Mouse (Mus musculus) E14TG2a.4 (cell line): ENCODE results near the gene Hnrnpul1.

Experiments used
- H3K27me3 ChIP-seq: 2 replicates; pipeline ENCODE4 v1.6.1; 2014; ENCODE audit warnings: low read length, control low read depth; ENCODE audit not compliant: insufficient read depth
- H3K36me3 ChIP-seq: 2 replicates; pipeline ENCODE4 v1.6.1; 2014; ENCODE audit warnings: low read length, control low read depth; ENCODE audit not compliant: insufficient read depth
- H3K4me1 ChIP-seq: replicated peaks from 2 replicates; pipeline ENCODE4 v1.6.1; 2014; ENCODE audit warnings: low read depth, low read length, control low read depth
- H3K4me3 ChIP-seq: replicated peaks from 2 replicates; pipeline ENCODE4 v1.5.1; 2014; ENCODE audit warnings: mild to moderate bottlenecking, low read length
- H3K9me3 ChIP-seq: 2 replicates; pipeline ENCODE4 v1.6.1; 2014; ENCODE audit warnings: low read length, control low read depth
- CTCF ChIP-seq: conservative IDR thresholded peaks from 2 replicates; pipeline ENCODE4 v1.5.1; 2014; ENCODE audit warnings: low read length
- NANOG ChIP-seq: IDR thresholded peaks from 2 replicates; pipeline ENCODE4 v1.6.1; 2014; ENCODE audit warnings: borderline replicate concordance, low read length, mixed read lengths
- POU5F1 ChIP-seq: IDR thresholded peaks from 2 replicates; pipeline ENCODE4 v1.6.1; 2014; ENCODE audit warnings: low read length, borderline replicate concordance

Hnrnpul1 gene

DNA sequence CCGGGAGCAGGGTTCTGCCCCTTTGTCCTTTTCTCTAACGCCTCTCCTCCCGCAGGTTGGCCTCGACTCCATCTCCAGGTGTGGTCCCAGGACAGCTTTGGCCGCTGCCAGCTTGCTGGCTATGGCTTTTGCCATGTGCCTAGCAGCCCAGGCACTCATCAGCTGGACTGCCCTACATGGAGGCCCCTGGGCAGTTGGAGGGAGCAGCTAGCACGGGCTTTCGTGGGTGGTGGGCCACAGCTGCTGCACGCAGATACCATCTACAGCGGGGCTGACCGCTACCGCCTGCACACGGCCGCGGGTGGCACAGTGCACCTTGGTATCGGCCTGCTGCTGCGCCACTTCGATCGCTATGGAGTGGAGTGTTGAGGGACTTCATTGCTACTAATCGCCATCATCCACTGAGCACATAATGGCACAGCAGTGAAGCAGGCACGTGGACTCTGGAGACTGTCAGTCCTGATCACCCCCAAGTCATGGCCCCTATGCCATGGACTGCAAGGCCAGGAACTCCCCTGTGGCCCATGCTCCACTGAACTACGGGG lies 68.6 kb downstream of the Hnrnpul1 start:
- TF ChIP-seq POU5F1 = no peak
- TF ChIP-seq NANOG = no peak
- TF ChIP-seq CTCF = no peak
- Histone ChIP-seq H3K27me3 (peaks cover 61% of the 10 kb centered on the region), H3K4me1 (peaks cover 79% of the 10 kb centered on the region), H3K9me3 (no peaks in the 10 kb centered on the region), H3K4me3 (peak overlapping the region; percentile 83), H3K36me3 (peaks cover 5% of the 10 kb centered on the region; the same call in 1 of the 2 replicates)

GRCm38 (mm10) chr7:25684659-25685058 lies 69.9 kb downstream of the Hnrnpul1 start:
- peaks cover 5% of the 10 kb centered on the region; the same call in 1 of the 2 replicates for H3K36me3 ChIP-seq
- peaks cover 49% of the 10 kb centered on the region for H3K27me3 ChIP-seq
- H3K4me3 ChIP-seq = no peak overlapping the region
- H3K9me3 ChIP-seq = no peaks in the 10 kb centered on the region
- H3K4me1 ChIP-seq = peaks cover 78% of the 10 kb centered on the region
- no peak for TF ChIP-seq POU5F1

DNA sequence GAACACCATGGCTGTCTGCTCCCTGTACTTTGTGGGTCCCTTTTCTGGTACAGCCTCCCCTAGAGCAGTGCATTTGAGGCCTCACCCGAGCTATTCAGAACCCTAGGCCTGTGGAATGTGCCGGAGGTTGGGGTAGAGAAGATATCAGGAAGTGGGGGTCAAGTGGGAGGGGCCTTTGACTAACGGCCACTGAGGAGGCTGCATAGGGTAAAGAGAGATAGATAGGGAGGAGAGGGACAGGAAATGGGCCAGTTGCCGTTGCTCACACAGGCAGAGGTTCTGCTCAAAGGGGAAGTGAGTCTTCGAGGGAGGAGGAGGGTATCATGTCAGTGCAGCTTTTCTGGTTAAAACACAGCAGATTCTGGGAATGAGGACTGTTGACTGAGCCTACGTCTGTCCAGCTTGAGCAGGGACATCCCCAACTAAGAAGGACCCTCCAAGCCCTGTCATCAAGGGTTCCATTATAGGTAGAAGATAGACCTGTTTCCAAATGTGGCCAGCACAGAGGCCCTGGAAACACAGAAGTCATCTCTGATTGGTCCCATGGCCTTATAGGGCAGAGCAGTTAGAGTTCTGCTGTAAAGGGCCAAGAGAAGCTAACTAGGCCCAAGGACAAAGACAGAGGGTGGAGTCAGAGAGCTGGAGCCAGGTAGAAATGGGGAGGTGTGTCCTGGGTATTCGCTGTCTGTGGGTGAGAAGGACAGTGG lies 70.9 kb downstream of the Hnrnpul1 start:
- Histone ChIP-seq H3K9me3 (no peaks in the 10 kb centered on the region), H3K36me3 (peaks cover 5% of the 10 kb centered on the region; the same call in 1 of the 2 replicates), H3K4me1 (peaks cover 68% of the 10 kb centered on the region), H3K4me3 (no peak overlapping the region), H3K27me3 (peaks cover 46% of the 10 kb centered on the region)
- TF ChIP-seq POU5F1 = no peak
- no peak for TF ChIP-seq CTCF
- no peak for TF ChIP-seq NANOG

DNA sequence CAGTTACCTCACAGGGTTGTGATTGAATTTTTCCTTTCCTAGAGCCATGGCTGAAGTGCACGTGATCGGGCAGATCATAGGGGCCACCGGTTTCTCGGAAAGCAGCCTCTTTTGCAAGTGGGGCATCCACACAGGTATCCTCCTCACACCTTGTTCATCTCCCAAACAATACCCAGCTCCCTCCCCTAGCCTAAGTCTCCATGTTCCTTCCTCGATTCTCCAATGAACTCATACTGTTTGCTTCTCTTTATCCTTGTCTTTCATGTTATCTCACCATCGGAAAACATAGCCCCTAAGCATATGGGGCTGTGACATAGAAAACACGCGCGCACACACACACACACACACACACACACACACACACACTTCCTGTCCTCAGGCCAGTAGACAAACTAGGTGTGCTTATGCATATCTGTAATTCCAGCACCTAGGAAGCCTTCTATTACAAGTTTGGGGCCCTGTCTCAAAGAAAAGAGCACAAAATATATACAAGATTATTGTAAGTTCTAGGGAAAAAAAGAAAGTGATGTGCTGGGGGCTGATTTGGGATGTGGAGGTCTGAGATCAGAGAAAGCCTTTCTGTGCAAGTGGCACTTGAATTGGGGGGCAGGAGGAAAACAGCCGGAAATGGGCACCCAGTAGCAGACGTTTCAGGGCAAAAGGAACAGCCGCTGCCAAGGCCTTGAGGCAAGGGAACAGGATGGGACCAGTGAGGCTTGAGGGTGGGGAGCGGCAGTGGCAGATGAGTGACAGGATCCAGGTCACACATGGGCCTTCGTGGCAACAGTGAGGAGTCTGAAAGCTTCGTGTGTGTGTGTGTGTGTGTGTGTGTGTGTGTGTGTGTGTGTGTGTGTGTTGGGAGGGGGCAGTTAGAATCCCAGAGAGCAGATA lies 73.0 kb downstream of the Hnrnpul1 start:
- peaks cover 62% of the 10 kb centered on the region for H3K4me1 ChIP-seq
- no peak overlapping the region for H3K4me3 ChIP-seq
- H3K27me3 ChIP-seq = peaks cover 31% of the 10 kb centered on the region
- no peak for TF ChIP-seq POU5F1
- TF ChIP-seq CTCF = no peak
- no peak for TF ChIP-seq NANOG
- no peaks in the 10 kb centered on the region for H3K9me3 ChIP-seq
- peaks cover 5% of the 10 kb centered on the region; the same call in 1 of the 2 replicates for H3K36me3 ChIP-seq

DNA sequence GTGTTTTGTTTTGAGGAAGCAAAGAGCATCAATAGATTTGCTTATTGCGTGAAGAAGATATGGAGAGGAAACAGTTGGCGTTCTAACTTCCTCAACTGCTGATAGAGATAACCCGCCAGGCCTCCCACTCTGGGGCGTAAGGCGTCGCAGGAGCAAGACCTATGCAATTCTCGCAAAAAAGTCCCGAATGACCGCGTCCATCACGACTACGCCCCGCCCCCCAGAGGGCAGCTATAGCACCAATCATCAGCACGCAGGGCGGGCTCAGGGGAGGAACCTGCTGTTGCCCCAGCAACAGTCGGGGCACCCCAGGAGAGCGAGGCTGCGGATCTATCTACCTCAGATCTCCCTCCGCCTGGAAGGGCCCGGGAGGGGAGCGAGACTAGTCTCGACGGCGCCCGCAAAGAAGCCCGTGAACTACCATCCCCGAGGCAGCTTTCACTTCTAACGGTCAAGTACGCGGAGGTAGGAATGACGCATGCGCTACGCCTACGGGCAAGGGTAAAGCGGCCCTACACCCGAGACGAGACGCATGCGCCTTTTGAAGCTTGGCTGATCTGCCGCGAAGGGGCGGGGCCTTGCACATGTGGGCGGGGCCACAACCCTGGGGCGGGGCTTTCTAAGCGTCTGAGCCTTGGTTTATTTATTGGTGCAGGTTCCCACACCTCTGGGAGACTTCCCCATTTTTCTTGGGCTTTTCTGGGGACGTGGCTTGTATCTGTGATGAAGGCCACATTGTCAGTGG lies 73.9 kb downstream of the Hnrnpul1 start, which contains the start of gene B9d2:
Gene B9d2 (plus strand): TSS at position 267 of the 745 bp plus-strand sequence.
- peaks cover 57% of the 10 kb centered on the region for H3K4me1 ChIP-seq
- H3K27me3 ChIP-seq = peaks cover 29% of the 10 kb centered on the region
- H3K9me3 ChIP-seq = no peaks in the 10 kb centered on the region
- TF ChIP-seq NANOG (no peak), POU5F1 (no peak), CTCF (no peak)
- H3K4me3 ChIP-seq = peak within 1 kb of the TSS; percentile 95
- H3K36me3 ChIP-seq = peaks cover 5% of the 10 kb centered on the region; the same call in 1 of the 2 replicates

DNA sequence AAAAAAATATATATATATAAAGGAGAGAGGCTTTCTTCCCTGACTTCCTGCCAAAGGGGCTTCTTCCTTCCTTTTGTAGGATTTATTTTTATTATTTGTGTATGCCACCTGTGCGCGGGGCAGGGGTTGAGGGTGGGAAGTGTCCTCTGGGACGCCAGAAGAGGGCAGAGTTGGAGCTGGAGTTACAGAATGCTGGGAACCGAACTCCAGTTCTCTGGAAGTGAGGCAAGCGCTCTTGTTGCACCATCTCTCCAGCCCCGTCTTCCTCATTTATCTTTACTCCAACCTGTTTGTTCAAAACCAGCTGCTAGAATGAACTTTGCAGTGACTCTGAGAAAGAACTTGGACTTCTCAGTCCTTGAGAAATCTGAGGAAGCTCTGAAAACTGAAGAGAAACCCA lies 74.6 kb downstream of the Hnrnpul1 start:
- Histone ChIP-seq H3K4me3 (peak overlapping the region; percentile 95), H3K4me1 (peaks cover 60% of the 10 kb centered on the region), H3K36me3 (peaks cover 4% of the 10 kb centered on the region; the same call in 1 of the 2 replicates), H3K27me3 (peaks cover 30% of the 10 kb centered on the region), H3K9me3 (no peaks in the 10 kb centered on the region)
- TF ChIP-seq NANOG = no peak

DNA sequence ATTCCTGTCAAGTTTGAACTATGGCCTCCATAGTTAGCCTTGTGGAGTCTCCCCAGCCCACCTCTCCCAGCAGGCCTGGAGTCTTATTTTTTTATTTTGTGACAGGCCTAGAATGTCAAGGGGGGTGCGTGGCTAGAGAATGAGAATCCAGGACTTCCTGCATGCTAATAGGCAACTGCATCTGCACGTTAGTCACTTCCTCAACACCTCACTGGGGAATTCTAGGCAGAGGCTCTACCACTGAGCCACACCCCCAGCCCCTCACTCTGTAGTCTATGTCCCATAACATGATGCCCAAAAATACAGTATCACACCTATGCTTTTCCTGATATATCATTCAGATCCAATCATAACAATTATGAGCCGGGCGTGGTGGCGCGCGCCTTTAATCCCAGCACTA lies 77.5 kb downstream of the Hnrnpul1 start:
- H3K9me3 ChIP-seq = no peaks in the 10 kb centered on the region
- H3K4me1 ChIP-seq = peaks cover 48% of the 10 kb centered on the region
- H3K36me3 ChIP-seq = peaks cover 6% of the 10 kb centered on the region
- no peak for TF ChIP-seq CTCF
- H3K27me3 ChIP-seq = peaks cover 46% of the 10 kb centered on the region
- H3K4me3 ChIP-seq = no peak overlapping the region
